Mouse (Mus musculus) lung, embryonic 15.5 days (tissue): ENCODE data around the gene Pdpk1. TPM values are rescaled to one million over a fixed set of nuclear protein-coding genes. Genes with fewer than 3 reads are reported as not detected.
A peak's percentile ranks its signal among the peaks of the same experiment; 100 is the strongest.

Source experiments
- ATAC-seq: fragments of 200-750 bp; cut with Nextera tagmentation; 2 replicates; pipeline ENCODE4 v1.8.0; 2017; ENCODE audit warnings: moderate number of reproducible peaks, borderline replicate concordance; ENCODE audit not compliant: low FRiP score, low TSS enrichment; ENCODE audit errors: extremely low read depth
- H3K27ac ChIP-seq: fragments of 300-500 bp; sonication (generic); 2 replicates; pipeline ENCODE4 v1.5.1; 2015; ENCODE audit warnings: moderate library complexity, mild to moderate bottlenecking, inconsistent platforms
- H3K27me3 ChIP-seq: fragments of 300-500 bp; sonication (generic); 2 replicates; pipeline ENCODE4 v1.6.1; 2015; ENCODE audit warnings: inconsistent platforms
- H3K36me3 ChIP-seq: fragments of 300-500 bp; sonication (generic); 2 replicates; pipeline ENCODE4 v1.6.1; 2015; ENCODE audit warnings: inconsistent platforms
- H3K4me1 ChIP-seq: fragments of 300-500 bp; sonication (generic); 2 replicates; pipeline ENCODE4 v1.6.1; 2015; ENCODE audit warnings: inconsistent platforms
- H3K4me2 ChIP-seq: fragments of 300-500 bp; sonication (generic); 2 replicates; pipeline ENCODE4 v1.6.1; 2015; ENCODE audit warnings: inconsistent platforms, mild to moderate bottlenecking, moderate library complexity
- H3K4me3 ChIP-seq: fragments of 300-500 bp; sonication (generic); 2 replicates; pipeline ENCODE4 v1.5.1; 2015; ENCODE audit warnings: mild to moderate bottlenecking, inconsistent platforms
- H3K9ac ChIP-seq: fragments of 300-500 bp; sonication (generic); 2 replicates; pipeline ENCODE4 v1.6.1; 2015; ENCODE audit warnings: inconsistent platforms
- H3K9me3 ChIP-seq: fragments of 300-500 bp; sonication (generic); 2 replicates; pipeline ENCODE4 v1.6.1; 2016; ENCODE audit warnings: inconsistent platforms
- WGBS: fragments of 180-500 bp; shearing (Covaris S2); methylation state at CpG from one replicate; pipeline ENCODE4 v1.1.7; 2015; 5-methylcytosine and 5-hydroxymethylcytosine counted together
- polyA plus RNA-seq: library from polyadenylated mRNA; unstranded; fragments of >200 nt; fragmentation: Nextera tagmentation; extraction: Ambion mirVana; gene quantifications from 2 replicates; pipeline ENCODE4 v1.2.1, GENCODE M21; 2015

Pdpk1 gene
- polyA plus RNA-seq, 1 experiment from 2014 or later = 34.5 TPM

DNA sequence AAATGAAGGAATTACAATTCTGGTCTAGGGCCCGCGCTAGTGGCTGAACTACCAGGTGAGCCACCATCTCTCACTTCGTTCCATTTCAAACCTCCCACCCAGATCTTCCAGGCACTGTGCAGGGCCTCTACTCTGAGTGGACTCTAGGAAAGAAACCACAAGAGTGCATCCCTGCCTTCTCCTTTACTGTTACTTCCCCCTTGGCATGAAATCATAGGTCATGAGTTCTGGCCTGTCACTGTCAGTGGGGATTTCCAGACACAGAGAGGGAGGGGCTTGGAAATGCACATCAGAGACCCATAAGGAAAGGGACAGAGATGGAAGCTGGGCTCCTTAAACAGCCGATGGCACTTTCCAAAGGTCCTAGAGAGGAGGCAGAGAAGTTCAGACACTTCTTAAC lies 21.0 kb upstream of the Pdpk1 start:
- H3K9me3 ChIP-seq = no peaks in the 10 kb centered on the region
- H3K36me3 ChIP-seq = peaks cover 9% of the 10 kb centered on the region; the same call in 1 of the 2 replicates
- H3K4me1 ChIP-seq = peaks cover 23% of the 10 kb centered on the region
- no peak overlapping the region for H3K4me3 ChIP-seq
- 81% methylated on average over 4 of the region's 4 CpGs for WGBS
- no peaks in the 10 kb centered on the region for H3K27me3 ChIP-seq
- no peak overlapping the region for H3K27ac ChIP-seq
- H3K9ac ChIP-seq = no peak overlapping the region
- H3K4me2 ChIP-seq = no peak overlapping the region
- ATAC-seq = no peak

DNA sequence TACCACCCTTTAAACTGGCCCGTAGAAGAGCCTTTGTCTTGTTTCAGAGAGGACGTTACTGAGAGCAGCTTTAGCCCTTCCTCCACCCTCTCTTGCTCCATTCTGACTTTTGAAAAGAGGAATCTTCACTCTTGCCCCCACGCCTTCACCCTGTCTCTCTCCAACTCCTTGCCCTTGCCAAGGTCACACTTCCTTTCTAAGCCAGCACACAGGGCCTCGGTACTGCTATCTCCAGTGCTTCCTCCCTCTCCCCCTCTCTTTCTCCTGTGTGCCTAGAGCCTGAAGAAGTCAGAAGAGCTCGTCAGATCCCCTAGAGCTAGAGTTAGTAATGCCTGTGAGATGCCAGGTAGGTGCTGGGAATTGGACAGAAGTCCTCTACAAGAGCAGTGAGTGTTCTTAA lies 20.0 kb upstream of the Pdpk1 start:
- 69% methylated on average over 5 of the region's 5 CpGs for WGBS

DNA sequence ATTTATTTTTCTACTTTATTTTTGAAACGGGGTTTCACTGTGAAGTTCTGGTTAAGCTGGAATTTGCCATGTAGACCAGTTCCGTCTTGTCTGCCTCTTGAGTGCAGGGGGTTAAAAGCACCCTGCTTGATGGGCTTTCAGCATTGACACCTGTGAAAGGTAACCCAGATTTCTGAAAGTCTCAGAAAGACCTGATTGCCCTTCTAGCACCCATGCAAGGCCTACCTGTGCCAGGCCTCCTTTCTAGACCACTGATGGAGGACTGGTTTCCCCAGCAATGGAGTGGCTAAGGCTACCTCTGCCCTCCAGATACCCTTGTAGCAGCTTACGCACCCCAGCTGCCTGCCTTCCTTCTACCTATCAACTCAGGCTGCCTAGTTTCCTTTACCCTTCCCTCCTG lies 19.4 kb upstream of the Pdpk1 start:
- H3K4me1 ChIP-seq = peaks cover 27% of the 10 kb centered on the region
- peak overlapping the region; percentile 85 for H3K4me2 ChIP-seq
- ATAC-seq = no peak
- peaks cover 19% of the 10 kb centered on the region for H3K36me3 ChIP-seq
- peak overlapping the region; percentile 92 for H3K4me3 ChIP-seq
- peak overlapping the region; percentile 82 for H3K9ac ChIP-seq
- peak overlapping the region; percentile 97; the same call in 1 of the 2 replicates for H3K27ac ChIP-seq
- no peaks in the 10 kb centered on the region for H3K27me3 ChIP-seq
- WGBS = 48% methylated on average over 3 of the region's 3 CpGs
- no peaks in the 10 kb centered on the region for H3K9me3 ChIP-seq

More for the DNA sequence above, 20.0 kb upstream of the Pdpk1 start:
- no peak for ATAC-seq
- no peak overlapping the region for H3K27ac ChIP-seq
- H3K27me3 ChIP-seq = no peaks in the 10 kb centered on the region
- no peak overlapping the region for H3K4me3 ChIP-seq
- peaks cover 14% of the 10 kb centered on the region; the same call in 1 of the 2 replicates for H3K36me3 ChIP-seq
- H3K9me3 ChIP-seq = no peaks in the 10 kb centered on the region
- H3K4me1 ChIP-seq = peaks cover 27% of the 10 kb centered on the region
- H3K9ac ChIP-seq = no peak overlapping the region
- H3K4me2 ChIP-seq = no peak overlapping the region

DNA sequence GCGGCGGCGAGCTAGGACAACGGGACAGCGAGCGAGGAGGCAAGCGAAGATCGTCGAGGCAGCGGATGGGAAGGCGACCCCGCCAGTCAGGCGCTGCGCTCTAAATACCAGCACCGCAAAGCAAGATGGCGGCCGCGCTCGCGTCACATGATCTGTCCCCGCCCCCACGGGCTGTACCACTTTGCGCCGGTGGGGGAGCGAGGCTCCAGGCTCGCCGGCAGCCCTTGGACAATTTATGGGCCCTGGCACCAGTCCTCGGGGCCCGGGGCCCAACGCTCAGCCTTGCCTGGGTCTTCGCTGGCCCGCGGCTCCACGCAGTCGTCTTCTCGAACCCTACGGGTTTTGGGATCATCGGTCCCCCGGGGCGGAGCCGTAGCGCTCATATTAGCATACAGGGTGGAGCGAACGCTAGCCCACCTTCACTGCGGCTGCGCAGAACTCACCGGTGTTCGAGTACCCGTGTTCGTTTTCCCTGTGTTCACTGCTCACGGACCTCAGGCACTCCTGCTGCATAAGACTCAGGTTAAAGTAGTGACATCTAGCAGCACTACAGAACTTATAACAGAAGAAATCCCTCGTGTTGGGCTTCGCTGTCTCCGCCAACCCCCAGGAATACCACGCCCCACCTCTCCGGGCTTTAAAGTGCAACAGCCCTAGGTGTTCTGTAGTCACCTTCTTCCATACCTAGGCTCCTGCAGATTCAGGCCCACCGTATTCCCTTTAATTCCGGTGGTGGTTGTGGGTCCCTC lies 18.8 kb upstream of the Pdpk1 start, which contains the start of gene Atp6v0c:
Atp6v0c (minus strand) TSS at position 386 of the 749 bp plus-strand sequence.
- peak within 1 kb of the TSS; percentile 97 for H3K27ac ChIP-seq
- peak within 1 kb of the TSS; percentile 85 for H3K4me2 ChIP-seq
- peak within 1 kb of the TSS; percentile 82 for H3K9ac ChIP-seq
- no peaks in the 10 kb centered on the region for H3K27me3 ChIP-seq
- H3K4me3 ChIP-seq = peak within 1 kb of the TSS; percentile 92
- under 1% methylated on average over 58 of the region's 58 CpGs for WGBS
- peak; percentile 93 for ATAC-seq
- H3K9me3 ChIP-seq = no peaks in the 10 kb centered on the region
- H3K36me3 ChIP-seq = peaks cover 20% of the 10 kb centered on the region
- H3K4me1 ChIP-seq = peaks cover 27% of the 10 kb centered on the region

DNA sequence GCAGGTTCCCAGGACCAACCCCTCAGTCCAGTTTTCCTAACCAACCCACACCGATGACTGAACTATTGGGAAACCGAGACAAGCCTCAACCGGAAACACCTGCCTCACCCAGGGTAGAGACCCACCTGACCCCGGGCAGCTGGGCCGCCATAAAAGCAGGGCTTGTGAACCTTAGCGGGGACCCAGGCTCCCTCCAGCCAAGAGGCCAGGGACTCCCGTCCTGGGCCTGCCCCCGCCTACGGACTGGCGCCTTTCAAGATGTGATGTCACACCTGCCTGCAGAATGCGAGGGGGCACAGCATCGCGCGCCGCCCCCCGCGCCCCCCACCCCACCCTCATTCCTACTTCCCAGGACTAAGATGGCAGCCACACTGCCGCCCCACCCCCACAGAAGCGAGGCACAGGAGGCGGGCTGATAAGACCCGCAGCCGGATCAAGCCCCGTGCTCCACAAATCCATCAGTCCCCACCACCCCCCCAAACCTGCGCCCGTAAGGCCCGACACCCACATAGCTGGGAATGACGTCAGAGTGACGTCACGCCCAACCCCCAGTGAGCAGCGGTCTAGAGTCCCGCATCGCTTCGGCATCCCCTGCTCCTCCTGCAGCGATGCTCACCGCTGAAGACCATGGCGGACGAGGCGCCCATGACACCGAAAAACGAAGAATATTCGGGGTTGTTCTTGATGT lies 18.0 kb upstream of the Pdpk1 start:
- H3K9ac ChIP-seq = peak overlapping the region; percentile 82
- H3K4me3 ChIP-seq = peak overlapping the region; percentile 92
- peak; percentile 60 for ATAC-seq
- under 1% methylated on average over 41 of the region's 41 CpGs for WGBS
- peak overlapping the region; percentile 85 for H3K4me2 ChIP-seq
- no peaks in the 10 kb centered on the region for H3K27me3 ChIP-seq
- peaks cover 20% of the 10 kb centered on the region for H3K36me3 ChIP-seq
- no peaks in the 10 kb centered on the region for H3K9me3 ChIP-seq
- H3K4me1 ChIP-seq = peaks cover 27% of the 10 kb centered on the region
- peak overlapping the region; percentile 97 for H3K27ac ChIP-seq

DNA sequence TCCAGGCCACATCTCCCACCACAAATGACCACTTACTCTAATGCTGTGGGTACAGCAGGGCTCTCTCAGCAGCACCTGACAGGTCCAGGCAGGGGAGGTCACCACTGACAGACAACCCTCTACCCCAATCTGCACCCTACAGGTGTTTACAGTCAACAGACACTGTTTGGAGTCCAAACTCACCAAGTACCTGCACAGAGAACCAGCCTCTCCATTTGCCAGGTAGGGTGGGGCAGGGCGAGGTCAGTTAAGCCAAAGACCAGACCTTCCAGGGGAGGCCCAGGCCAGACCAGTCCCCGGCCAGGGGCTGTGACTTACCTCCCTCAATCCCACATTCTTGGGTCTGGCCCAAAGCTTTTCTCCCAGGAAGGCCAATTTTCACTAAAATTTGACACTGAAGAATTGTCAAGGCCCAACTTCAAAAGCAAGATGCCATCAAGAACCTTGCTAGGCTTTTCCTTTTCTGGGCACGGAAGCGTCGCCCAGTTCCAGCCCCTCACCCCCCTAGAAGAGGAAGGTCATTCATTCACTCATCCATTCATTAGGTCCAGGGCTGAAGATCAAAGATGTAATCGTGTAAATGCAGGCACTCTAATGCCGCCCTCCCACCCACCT lies 17.3 kb upstream of the Pdpk1 start:
- H3K9me3 ChIP-seq = no peaks in the 10 kb centered on the region
- peaks cover 20% of the 10 kb centered on the region for H3K36me3 ChIP-seq
- 54% methylated on average over 7 of the region's 7 CpGs for WGBS
- H3K27me3 ChIP-seq = no peaks in the 10 kb centered on the region
- peaks cover 29% of the 10 kb centered on the region for H3K4me1 ChIP-seq
- H3K4me2 ChIP-seq = peak overlapping the region; percentile 85
- ATAC-seq = no peak
- peak overlapping the region; percentile 97; the same call in 1 of the 2 replicates for H3K27ac ChIP-seq
- peak overlapping the region; percentile 92 for H3K4me3 ChIP-seq
- H3K9ac ChIP-seq = peak overlapping the region; percentile 82

DNA sequence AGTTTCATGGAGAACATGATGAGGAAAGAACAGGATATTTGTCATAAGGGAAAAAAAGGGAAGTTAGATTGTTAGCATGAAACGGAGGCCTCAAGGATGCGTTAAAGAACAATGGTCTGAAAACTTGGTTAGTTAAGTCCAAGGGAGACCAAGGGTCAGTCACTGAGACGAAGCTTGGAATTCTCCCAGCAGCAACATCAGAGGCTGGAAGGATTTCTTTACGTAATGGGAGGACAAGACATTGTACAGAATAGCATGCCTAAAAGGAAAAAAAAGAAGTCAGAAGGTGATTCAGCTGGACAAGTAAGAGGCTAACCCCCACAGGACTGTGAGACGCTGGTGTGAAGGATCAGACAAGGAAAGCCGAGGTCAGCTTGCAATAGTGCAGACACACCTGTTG lies 16.4 kb upstream of the Pdpk1 start:
- Histone ChIP-seq H3K9me3 (no peaks in the 10 kb centered on the region), H3K27ac (no peak overlapping the region), H3K4me3 (0 out of 2 replicates have a peak overlapping the region, but pooled peaks have one; percentile 92), H3K27me3 (no peaks in the 10 kb centered on the region), H3K9ac (0 out of 2 replicates have a peak overlapping the region, but pooled peaks have one; percentile 10), H3K4me2 (peak overlapping the region; percentile 85; the same call in 1 of the 2 replicates), H3K4me1 (peaks cover 36% of the 10 kb centered on the region), H3K36me3 (peaks cover 20% of the 10 kb centered on the region)
- 79% methylated on average over 6 of the region's 6 CpGs for WGBS
- no peak for ATAC-seq

DNA sequence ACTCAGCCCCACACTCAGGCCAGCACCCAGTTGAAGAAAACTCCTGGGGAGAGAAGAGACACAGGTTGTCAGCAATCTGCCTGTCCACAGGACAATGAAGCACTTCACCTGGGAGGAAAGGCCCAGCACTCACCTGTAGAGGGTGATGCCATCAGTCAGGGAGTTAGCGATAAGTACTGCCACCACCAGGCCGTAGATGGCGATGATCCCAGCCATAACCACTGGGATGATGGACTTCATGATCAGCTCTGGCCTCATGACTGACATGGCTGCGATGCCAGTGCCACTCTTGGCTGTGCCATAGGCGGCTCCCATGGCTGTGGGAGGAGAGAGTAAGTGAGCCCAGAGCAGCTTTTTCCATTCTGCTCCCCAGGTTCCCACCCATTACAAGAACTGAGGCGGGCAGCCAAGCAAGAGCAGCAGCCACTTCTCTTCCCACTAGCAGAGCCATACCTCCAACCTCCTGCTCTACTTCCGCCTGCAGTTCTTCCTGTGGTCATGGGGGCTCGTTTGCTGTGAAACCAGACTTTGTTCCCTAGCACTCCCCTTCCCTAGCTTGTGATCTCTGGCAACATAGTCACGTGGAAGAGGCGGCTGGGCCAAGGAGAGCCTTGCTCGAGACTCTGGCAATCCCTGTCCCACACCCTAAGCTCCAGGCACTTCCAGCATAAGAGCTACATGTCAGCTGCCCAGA lies 14.0 kb upstream of the Pdpk1 start:
- no peak for ATAC-seq
- Histone ChIP-seq H3K4me3 (no peak overlapping the region), H3K27ac (no peak overlapping the region), H3K9ac (no peak overlapping the region), H3K36me3 (peaks cover 20% of the 10 kb centered on the region), H3K4me2 (no peak overlapping the region), H3K27me3 (no peaks in the 10 kb centered on the region), H3K4me1 (peaks cover 29% of the 10 kb centered on the region), H3K9me3 (no peaks in the 10 kb centered on the region)
- 79% methylated on average over 11 of the region's 11 CpGs for WGBS

DNA sequence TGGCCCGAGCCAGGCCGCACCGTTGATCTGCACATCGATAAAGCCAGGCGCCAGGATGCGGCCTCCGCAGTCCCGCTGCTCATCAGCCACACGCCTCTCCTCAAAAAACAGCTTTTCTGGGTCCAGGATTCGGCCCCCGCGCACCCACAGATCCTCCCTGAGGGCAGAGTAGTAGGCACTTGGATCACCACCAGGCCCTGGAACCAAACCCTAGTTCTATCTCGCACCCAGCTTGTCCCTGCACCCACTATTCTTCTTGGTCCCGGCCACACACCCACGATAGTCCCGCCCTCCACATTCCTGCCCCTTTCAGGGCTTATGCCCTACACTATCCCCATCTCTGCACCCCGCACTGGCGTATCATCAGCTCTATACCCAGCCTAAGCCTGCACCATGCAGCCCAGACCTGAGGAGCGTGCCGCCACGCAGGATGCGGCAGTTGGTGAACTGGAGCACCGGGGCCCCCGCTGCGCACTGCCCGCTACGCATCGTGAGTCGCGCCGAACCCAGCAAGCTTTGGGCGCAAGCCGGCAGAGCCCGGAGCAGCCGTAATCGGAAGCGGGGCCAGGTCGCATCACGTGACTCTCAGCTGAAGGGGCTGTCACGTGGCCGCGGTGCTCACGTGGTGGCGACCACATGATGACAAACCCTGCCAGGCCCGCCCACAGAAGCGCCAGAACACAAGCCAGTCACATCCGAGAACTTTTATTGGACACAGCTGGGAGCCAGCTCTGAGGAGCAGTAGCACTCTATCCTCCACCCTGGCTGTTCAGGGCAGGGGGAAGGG lies 12.6 kb upstream of the Pdpk1 start, which contains the start of gene Amdhd2:
Amdhd2 (minus strand) TSS at position 591 of the 787 bp plus-strand sequence.
- H3K9me3 ChIP-seq = no peaks in the 10 kb centered on the region
- H3K4me1 ChIP-seq = peaks cover 28% of the 10 kb centered on the region
- peak within 1 kb of the TSS; percentile 77 for H3K9ac ChIP-seq
- H3K4me2 ChIP-seq = peak within 1 kb of the TSS; percentile 95
- H3K27ac ChIP-seq = peak within 1 kb of the TSS; percentile 70
- under 1% methylated on average over 47 of the region's 47 CpGs for WGBS
- ATAC-seq = peak; percentile 89
- peaks cover 20% of the 10 kb centered on the region for H3K36me3 ChIP-seq
- H3K27me3 ChIP-seq = no peaks in the 10 kb centered on the region
- H3K4me3 ChIP-seq = peak within 1 kb of the TSS; percentile 65

DNA sequence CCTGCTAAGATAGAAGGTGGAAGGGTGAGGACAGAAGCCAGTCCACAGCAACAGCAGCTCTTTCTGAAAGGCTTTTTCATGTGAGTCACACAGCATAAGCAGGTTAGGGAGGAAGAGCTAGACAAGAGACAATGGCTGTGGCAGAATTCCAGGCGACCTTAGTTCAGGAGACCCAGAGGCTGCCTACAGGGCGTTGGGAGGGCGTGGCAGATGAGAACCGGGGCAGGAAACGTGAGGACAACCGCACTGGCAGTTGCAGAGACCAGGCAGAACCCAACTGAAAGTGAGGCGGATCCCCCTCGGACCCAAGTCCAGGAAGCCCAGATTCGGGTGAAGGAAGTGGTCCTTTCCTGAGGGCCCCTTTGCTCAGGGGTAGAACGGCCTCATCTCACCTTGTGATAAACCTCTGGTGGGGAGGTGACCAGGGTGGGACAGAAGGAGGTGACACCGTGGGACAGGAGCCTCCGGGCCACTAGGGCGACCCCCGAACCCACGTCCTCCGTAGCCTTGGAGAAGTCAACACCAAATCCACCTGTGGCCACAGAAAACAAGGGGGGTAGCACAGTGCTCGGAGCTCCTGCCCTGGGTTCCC lies 12.0 kb upstream of the Pdpk1 start:
- peaks cover 20% of the 10 kb centered on the region for H3K36me3 ChIP-seq
- 17% methylated on average over 17 of the region's 17 CpGs for WGBS
- peak overlapping the region; percentile 70 for H3K27ac ChIP-seq
- no peaks in the 10 kb centered on the region for H3K27me3 ChIP-seq
- H3K9ac ChIP-seq = peak overlapping the region; percentile 77
- no peaks in the 10 kb centered on the region for H3K9me3 ChIP-seq
- H3K4me1 ChIP-seq = peaks cover 21% of the 10 kb centered on the region
- no peak for ATAC-seq
- peak overlapping the region; percentile 95 for H3K4me2 ChIP-seq
- peak overlapping the region; percentile 65 for H3K4me3 ChIP-seq
